Mouse (Mus musculus) frontal cortex, adult 2 months (tissue): ENCODE data around the gene Pax8. TPM values are rescaled to one million over a fixed set of nuclear protein-coding genes. Genes with fewer than 3 reads are reported as not detected.

Experiments
- DNase-seq, 2 experiments: peaks; one replicate each; pipeline ENCODE4 v3.0.0; 2022; ENCODE audit warnings: low spot score in 1 of 2; ENCODE audit errors: extremely low spot score in 1 of 2
- polyA plus RNA-seq: library from polyadenylated mRNA; depleted of rRNA; stranded (reverse); fragments of >200 nt; gene quantifications from 2 replicates; pipeline ENCODE4 v1.2.3, GENCODE M21; 2012

The Pax8 gene
- polyA plus RNA-seq, 1 experiment: not detected

DNA sequence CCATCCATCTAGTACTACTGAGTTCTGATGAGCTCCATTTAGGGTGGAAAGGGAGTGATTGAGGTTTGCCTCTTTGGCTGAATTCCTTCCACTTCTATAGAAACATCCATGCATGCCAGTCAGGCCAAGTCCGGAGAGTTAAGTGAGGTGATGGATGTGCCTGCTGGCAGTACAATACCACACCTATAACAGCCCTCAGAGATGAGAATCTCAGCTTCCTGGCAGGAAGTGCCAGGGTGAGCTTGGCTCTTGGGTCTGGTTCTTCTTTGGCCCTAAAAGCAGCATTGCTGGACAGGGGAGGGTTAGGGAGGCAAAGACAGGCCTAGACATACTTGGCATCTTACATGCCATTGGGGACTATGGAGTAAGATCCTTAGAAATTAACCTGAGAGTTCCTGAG, 7.0 kb downstream of the Pax8 start:
- no peak for DNase-seq

DNA sequence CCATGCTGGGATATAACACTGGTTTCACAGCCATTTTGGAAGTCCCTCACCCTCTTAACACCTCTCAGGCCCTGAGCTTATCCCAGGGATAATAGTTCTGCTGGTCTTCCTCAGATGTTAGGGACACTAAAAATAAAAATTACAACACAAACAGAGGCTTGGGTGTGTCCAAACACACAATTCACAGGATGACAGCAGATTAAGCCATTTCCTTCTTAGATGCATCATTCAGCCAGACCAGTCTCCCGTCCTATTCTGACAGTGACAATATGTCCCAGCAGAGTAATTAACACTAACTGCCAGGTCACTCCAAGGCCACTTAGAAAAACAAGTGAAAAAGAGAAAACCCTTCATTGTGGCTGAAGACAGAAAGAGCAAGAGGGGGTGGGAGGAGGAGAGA, 8.2 kb downstream of the Pax8 start:
- DNase-seq: no peak

DNA sequence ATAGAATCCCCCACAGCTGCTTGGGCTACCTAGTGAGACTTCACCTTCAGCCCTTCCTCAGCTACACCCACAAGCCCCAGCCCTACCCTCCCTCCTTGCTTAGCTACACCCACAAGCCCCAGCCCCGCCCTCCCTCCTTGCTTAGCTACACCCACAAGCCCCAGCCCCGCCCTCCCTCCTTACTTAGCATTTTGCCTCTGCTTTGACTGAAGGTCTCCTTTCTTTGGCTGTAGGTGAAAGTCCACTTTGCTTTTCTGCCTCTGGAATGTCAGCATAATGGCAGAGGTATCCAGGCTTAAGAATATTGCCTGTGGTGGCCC, 14.6 kb downstream of the Pax8 start:
- DNase-seq: no peak

DNA sequence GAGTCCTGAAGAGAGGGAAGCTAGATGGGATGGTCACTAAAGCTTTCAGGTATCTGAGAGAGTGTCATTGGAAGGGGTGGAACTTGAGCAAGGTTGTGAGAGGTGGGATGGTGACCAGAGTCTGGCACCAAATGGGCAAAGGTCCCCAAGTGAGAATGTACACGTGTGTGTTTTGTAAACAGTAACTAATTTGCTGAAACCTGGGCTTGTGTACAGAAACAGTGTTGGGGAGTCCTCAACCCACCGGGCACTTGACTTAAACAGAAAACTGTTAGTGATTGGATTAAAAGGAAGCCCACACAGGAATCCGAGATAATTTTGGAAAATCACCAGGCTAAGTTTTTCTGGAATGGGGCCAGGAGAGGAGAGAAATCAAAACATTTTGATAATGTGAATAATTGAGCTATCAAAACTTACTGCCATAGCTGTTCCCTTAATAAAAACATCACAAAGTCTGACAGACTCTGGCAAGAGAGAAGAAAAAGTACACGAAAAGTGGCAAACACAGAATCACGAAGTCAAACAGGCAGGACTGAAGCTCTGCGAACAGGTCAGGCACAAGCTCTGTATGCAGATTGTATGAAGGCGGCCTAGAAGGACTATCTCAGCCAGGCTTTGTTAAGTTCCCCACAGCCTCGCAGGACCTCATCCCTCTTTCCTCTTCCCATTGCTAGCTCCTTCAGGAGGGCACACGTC, 15.1 kb downstream of the Pax8 start:
- DNase-seq: no peak

DNA sequence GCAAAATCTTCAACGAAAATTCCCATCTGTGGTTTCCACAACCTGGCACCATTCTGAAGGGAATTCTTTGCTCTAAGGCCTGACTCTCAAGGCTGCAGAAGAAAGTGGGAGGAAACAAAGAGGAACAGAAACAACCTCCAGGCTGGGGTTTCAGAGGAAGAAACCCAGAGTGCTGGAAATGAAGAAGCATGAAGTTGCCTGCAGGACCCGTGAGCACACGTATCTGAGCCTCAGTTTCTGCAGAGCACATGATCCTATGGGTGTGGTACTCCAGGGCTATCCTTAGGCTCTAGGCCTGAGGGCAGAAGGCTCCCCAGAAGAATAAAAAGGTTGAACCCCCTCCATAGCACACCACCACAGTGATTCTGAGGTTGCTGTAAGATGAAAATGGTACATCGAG, 18.6 kb downstream of the Pax8 start:
- no peak for DNase-seq

DNA sequence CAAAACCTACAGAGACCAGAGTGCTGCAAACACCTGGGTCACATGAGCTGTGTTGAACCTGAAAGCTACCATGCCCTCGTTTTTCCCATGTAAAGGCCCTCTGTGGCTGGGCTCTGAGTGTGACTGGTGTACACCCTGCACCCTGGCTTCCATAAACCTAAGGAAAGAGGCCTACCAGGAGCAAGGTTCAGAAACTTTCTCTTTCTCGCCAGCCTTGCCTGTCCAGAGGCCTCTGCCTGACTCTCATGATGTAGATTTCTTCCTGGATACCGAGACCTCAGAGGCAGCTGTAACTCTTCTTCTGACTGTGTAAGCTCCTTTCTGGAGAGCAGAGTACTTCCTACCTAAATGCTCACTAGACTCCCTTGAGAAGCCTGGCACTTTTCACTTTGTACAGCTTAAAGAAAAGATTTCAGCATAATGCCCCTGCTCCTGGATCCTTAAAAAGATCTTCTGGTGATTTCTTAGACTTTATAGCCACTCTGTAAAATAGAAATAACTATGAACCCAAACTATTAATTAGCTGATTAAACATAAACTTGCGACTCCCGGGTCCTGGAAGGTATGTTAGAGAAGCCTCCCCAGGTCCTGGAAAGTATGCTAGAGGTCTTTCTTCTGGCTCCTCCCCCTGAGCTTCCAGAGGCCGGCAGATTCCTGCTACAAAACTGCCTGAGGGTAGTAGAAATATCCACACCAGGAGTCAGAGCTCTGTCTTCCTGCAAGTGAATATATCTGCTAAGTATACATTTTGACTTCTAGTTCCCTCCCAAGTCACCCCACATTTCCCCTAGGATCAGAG, 20.1 kb downstream of the Pax8 start:
- no peak for DNase-seq

DNA sequence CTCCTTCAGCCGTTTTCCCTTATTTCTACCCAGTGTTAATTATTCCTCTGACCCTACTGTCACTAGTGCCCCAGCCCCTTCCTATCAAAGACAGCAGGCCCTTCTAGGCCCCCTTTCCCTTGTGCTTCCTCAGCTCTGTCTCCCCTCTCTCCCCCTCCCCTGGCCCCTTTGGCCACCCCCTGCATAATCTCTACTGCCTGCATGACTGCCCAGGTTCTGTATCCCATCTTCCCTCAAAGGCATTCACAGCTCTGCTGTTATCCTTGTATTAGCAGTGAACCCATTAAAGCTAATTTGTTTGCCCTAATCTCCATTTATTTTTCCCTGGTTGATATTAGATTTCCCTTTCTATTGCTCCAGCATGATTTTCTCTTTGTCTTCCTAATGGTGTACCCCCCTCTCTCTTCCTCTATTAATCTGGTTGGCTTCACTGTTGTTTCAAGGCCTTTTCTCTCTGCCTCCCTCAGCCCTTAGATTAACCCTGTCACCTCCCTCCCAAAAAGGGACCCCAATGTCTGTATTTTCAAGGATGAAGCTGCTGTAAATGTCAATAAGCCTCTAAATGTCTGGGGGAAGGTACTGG, 20.9 kb downstream of the Pax8 start:
- DNase-seq: no peak

DNA sequence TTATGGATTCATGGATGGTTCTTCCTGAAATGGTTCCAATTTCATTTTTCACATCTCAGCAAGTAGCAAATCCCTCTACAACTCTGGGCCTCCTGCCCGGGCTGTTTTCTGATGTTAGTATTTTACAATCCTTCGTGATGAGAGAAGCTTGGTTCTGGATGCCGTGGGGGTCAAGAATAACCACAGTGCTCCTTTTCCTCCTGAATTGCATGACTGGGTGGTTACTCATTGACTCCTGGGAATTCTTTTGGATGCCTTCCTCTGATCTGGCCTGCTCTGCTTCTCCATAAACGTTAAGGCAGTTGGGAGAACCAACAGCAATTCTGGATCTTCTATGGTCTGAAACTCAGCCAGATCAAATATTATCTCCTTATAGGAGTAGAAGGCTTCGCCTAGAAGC, 22.2 kb downstream of the Pax8 start:
- no peak for DNase-seq

DNA sequence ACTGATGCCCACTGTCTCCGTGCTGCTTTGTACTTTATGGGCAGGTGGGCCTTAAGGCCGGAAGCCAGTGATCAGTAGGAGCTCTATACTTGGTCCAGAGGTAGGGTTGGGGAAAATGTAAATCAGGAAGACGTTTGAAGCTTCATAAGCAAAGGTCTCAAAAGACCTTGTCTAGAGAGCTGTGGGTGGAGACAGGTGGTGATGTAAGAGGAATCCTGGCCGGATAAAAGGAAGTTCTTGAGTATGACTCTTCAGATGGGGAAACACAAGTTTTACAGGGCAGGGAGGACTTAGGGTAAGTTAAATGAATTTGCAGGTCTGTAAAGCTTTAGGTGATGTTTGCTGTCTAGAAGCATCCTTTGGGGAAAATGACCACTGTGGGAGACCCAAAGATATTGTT, 26.3 kb downstream of the Pax8 start:
- DNase-seq: no peak

DNA sequence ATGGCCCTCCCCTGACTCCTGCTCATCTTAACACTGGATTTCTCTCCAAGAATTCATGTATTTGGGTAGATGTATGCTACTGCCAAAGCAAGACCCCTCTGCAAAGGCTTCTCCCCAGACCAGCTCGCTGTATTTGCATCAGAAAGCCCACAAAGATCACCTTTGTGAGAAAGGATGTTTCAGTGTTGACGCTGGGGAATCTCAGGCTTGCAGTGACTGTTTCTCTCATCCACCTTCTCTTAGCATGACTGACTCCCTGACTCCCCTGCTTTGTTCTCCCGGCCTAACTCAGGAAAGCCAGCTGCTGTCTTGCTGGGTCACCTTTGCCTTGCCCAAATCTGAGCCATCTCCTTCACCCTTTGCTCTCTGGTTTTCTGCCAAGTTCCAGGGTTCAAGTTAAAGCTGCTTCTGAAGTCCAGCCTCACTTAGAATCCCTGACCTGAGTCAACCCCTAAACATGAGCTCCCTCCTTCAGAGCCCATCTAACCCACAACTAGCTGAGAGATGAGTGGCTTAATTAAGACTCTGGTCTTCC, 32.1 kb downstream of the Pax8 start:
- no peak for DNase-seq

DNA sequence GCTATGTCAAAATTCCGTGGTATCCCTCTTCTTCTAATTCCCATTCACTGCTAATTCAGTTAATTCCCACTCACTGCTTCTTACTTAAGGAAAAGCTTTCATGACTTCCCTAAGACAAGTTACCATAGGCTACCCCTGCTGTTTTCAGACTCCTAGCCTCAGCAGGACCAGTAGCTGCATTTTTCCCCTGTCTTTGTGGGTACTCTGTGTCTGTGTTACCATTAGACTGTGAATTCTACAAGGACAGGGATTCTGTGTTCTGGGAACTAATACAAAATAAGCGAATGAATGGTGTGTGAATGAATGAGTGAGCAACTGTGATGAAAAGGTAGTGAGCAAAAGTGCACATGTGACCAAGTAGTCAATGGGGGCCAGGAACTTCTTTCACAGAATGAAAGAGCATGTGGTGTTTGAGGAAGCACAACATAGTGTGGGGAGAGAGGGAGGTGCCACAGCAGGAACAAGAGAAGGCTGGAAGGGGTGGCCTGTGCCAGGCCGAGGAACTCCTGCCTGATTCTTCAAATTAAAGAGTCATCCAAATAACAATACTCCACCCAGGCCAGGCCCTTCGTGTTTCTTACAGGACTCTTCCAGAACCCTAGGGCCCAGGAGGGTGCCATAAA, 33.0 kb downstream of the Pax8 start:
- no peak for DNase-seq

DNA sequence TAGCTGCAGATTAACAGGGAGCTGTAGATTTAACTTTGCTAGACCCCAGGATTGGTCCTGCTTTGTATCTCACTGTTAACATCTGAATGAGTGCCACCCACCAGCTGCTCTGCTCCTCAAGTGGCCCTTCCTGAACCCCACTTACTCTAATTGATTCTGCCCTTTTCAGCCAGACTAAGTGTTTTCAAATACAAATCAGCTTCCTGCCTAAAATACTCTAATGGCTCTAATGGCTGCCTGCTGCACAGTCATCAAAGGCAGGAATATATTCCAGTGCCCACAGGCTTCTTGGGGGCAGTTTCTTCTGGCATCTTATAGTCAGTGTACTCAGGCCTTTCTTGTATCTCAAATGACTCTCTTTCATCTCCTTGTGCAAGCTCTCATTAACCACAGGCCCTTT, 33.5 kb downstream of the Pax8 start:
- DNase-seq: no peak

DNA sequence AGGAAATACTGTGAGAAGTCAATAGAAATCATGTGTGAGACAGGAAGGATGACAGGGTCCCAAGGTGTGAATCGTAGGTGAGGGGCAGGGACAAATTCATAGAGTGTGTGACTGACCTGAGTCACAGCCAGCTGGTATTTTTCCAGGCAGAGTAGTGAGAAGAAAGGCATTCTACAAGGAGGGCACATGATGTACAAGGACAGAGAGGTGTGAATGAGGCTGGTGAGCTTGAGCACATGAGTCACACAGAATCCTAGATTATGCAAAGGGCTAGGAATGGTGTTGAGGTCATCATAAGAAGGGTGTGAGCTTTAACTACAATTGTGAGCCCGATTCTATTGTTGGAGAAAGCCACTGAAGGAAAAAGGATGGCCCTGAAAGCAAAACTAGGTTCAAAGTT, 35.3 kb downstream of the Pax8 start:
- no peak for DNase-seq

DNA sequence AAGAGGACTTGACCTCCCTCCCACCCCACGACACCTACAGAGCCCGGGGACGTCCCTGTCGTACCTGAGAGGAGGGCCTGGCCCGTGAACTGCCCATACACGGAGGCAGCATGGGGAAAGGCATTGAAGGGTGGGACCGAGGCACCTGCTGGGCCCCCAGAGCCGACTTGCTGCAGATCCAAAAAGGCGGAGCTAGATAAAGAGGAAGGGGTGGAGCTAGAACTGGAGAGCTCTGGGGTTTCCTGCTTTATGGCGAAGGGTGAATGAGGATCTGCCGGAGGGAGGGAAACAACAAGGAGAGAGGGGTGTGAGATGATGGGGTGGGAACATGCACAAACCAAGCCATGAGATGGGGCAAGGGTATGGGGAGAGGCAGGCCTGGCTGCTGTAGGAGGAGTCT, 39.7 kb downstream of the Pax8 start:
- no peak for DNase-seq

DNA sequence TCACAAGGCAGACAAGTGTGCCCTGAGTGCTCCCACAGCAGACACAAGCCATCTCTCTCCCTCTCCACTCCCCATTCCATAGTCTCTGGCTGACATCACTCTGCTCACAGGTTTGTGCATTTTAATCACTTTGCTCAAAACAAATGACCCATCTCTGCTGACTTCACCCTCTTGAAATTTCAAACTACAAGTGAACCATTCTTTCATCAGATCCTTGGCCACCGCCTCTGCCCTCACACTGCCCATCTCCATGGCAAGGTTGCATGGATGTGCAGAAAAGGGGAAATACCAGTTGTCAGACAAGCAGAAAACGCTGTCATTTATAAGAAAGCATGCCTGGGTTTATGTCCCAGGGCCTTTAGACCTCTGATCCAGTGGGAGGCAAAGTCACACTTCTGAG, 40.7 kb downstream of the Pax8 start:
- no peak for DNase-seq

DNA sequence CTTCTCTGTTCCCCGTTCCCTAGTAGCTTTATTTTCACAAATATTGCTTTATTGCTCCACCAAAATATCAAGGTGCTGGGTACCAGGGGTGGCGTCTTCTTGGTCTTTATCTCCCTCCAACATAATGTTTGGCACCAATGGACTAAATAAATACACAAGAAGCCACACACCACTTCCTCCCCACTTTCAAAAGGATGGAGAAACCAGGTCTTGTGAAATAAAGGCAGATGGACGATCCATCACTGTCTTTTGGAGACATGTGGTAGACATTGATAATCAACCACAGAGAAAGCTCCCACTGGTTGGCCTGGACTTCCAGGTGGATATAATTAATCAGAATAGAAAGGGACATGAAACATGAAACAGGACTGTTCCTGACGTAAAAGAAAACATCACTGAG, 45.6 kb downstream of the Pax8 start:
- DNase-seq: no peak

DNA sequence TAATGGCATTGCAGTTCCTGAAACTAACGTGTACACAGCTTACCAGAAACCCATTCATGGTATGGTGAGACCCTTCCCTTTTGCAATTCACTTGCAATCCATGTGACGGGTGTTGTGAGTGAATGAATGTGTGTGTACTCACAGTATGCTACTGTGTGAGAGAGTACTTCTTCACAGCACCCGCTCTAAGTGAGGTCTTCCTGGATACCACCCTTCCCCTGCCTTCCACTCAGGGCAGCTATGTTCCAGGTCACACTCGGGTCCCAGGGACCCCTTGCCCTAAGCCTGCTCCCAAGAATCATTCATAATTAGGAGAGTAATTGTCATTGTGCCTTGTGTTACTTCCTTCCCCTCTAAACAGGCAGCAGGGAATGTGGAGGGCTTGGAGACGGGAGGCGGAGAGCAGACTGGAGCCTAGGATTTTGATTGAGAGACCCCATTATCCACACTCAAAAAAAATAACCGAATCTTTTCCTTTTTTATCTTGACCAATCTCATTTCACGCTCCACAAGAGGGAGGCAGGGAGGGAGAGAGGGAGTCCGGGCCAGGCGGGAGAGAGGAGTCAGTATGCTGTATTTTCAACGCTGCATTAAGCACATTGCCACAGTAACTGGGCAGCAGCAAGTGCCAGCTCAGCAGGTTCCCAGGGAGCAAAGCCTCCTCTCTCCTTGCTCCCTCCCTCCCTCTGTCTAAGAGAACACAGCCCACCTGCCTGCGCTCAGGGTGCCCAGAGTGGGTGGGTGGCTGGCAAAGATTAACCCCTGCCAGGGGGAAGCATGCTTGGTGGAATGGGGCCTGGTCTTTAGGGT, 47.3 kb downstream of the Pax8 start:
- DNase-seq: no peak

DNA sequence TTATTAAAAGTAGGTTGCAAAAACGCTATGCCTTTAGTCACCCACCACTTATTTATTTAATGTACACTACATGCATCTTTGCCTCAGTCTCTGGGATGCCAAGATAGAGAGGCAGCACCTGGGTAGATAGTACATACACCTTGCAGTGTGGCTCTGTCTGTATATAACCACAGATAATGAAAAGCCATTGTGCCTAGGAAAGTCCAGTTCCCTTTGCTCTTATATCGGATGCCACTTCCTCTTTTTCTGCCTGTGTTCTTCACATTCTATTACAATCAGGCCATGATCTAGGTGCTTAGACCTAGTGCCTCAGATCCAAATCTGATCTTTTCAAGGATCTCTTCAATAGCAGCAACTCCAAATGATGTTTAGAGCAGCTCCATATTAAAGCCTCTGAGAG, 49.8 kb downstream of the Pax8 start:
- no peak for DNase-seq

DNA sequence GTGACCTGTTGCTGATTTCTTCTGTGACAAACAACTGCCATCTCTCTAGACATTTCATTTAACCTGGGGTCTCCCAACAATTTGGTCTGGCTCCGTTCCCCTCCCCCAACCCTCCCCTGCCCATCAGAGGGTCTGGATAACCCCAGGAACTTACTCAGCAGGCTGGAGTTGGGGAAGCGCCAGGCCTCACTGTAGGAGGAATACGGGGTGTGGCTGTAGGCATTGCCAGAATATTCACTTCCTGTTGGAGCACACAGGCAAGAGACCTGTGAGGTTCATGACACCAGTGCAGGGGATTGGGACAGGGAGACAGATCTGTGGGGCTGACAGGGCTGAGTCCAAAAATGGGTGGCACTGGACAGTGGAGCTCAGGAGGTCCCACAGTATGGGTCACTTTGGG, 52.6 kb downstream of the Pax8 start:
- DNase-seq: no peak

DNA sequence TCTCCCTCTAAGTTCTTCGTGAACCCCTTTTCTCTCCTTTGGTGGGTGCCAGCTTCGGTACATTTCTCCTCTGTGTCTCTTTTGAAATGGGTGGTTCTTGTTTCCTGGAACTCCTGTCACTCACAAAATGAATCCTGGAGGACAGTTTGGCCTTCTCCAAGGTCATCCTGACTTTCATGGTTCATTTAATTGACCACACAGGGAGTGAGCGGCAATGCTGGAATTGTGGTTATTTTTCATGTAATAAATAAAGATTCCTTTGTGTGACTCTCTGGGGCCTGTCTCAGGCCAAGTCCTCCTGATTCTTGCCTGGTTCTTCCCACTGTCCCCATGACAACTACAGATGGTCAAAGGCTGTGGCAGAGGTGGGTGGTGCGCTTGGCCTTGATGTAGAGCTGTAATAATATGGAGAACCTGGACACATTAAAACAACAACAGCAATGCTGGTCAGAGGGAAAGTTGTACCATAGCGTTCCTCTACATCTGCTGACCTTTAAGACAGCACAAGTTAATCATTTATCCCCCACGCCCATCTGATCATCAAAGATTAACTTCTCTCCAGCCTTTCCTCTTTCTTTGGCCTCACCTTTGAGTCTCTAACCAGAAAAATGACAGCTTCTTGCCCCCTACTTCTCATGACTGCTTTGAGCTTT, 54.1 kb downstream of the Pax8 start:
- no peak for DNase-seq
